Mouse (Mus musculus) limb, embryonic 14.5 days (tissue): ENCODE measurements around the gene Syne2. TPM values are rescaled to one million over a fixed set of nuclear protein-coding genes. Genes with fewer than 3 reads are reported as not detected.
A peak's percentile ranks its signal among the peaks of the same experiment; 100 is the strongest.

Experiments
- ATAC-seq: fragments of 200-750 bp; cut with Nextera tagmentation; 2 replicates; pipeline ENCODE4 v1.8.0; 2017; ENCODE audit warnings: low read depth, moderate number of reproducible peaks, moderate TSS enrichment; ENCODE audit not compliant: low FRiP score
- DNase-seq: peaks from one replicate; pipeline ENCODE4 v3.0.0-alpha.2; 2015; ENCODE audit warnings: low spot score
- H3K27ac ChIP-seq: fragments of 300-500 bp; sonication (generic); replicated peaks from 2 replicates; pipeline ENCODE4 v1.5.1; 2014; ENCODE audit warnings: low read depth, mild to moderate bottlenecking, low read length, moderate library complexity, mixed read lengths
- H3K27me3 ChIP-seq: fragments of 300-500 bp; sonication (generic); 2 replicates; pipeline ENCODE4 v1.6.1; 2014; ENCODE audit warnings: low read length, mixed read lengths; ENCODE audit not compliant: control insufficient read depth, insufficient read depth
- H3K36me3 ChIP-seq: fragments of 300-500 bp; sonication (generic); 2 replicates; pipeline ENCODE4 v1.6.1; 2014; ENCODE audit warnings: mild to moderate bottlenecking, low read length, moderate library complexity, mixed read lengths; ENCODE audit not compliant: control insufficient read depth, insufficient read depth
- H3K4me1 ChIP-seq: fragments of 300-500 bp; sonication (generic); 2 replicates; pipeline ENCODE4 v1.6.1; 2014; ENCODE audit warnings: antibody characterized with exemption, low read length, mixed read lengths; ENCODE audit not compliant: control insufficient read depth, insufficient read depth
- H3K4me2 ChIP-seq: fragments of 300-500 bp; sonication (generic); replicated peaks from 2 replicates; pipeline ENCODE4 v1.6.1; 2014; ENCODE audit warnings: low read depth, mild to moderate bottlenecking, low read length, moderate library complexity; ENCODE audit not compliant: severe bottlenecking
- H3K4me3 ChIP-seq: fragments of 300-500 bp; sonication (generic); replicated peaks from 2 replicates; pipeline ENCODE4 v1.5.1; 2014; ENCODE audit warnings: low read length
- H3K9ac ChIP-seq: fragments of 300-500 bp; sonication (generic); 2 replicates; pipeline ENCODE4 v1.6.1; 2014; ENCODE audit warnings: mild to moderate bottlenecking, low read depth, low read length, moderate library complexity; ENCODE audit not compliant: severe bottlenecking
- H3K9me3 ChIP-seq: fragments of 300-500 bp; sonication (generic); 2 replicates; pipeline ENCODE4 v1.6.1; 2016; ENCODE audit warnings: low read length; ENCODE audit not compliant: control insufficient read depth
- POLR2A ChIP-seq: fragments of 200-500 bp; IDR thresholded peaks from 2 replicates; pipeline ENCODE4 v1.8.0; 2012; ENCODE audit warnings: inconsistent platforms, mild to moderate bottlenecking, moderate library complexity, borderline replicate concordance; ENCODE audit not compliant: insufficient read depth, insufficient read length; ENCODE audit errors: extremely low read depth
- WGBS: fragments of 180-500 bp; shearing (Covaris S2); extraction: QIAGEN DNeasy Blood & Tissue Kit; methylation state at CpG from one replicate; pipeline ENCODE4 v1.1.7; 2014; 5-methylcytosine and 5-hydroxymethylcytosine counted together
- polyA plus RNA-seq, 2 experiments: library from polyadenylated mRNA; depleted of rRNA in 1 of 2; stranded (reverse) in 1 of 2; unstranded in 1 of 2; fragments of >200 nt; fragmentation: Nextera tagmentation in 1 of 2; extraction: Ambion mirVana in 1 of 2; gene quantifications; 2 replicates each; pipeline versions ENCODE4 v1.2.1 to v1.2.3; 2012 to 2014

Gene Syne2
- polyA plus RNA-seq, 2 experiments: 41.5 to 48.0 TPM

DNA sequence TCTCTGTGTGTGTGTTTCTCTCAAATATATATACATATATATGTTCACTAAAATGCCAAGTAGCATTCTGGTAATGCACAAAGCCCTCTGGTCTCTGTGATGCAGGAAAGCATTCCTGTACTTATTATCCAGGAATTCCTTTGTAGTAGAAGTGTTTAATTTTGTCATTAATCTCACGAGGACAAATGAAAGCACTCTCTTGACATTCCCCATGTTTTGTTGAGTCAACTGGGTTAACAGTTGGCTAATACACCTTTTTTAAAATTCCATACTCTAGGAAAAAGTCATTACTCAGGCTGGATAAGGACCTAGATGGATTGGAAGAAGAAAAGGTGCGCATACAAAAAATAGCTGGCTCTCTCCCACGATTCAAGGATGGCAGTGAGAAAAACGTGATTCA lies 115.6 kb downstream of the Syne2 start:
- no peak for TF ChIP-seq POLR2A
- Histone ChIP-seq H3K4me2 (no peak overlapping the region), H3K9me3 (no peaks in the 10 kb centered on the region), H3K27ac (no peak overlapping the region), H3K9ac (no peak overlapping the region), H3K4me3 (no peak overlapping the region), H3K27me3 (no peaks in the 10 kb centered on the region), H3K36me3 (peaks cover 47% of the 10 kb centered on the region), H3K4me1 (no peaks in the 10 kb centered on the region)
- no peak for ATAC-seq
- DNase-seq: no peak
- WGBS: 81% methylated on average over 4 of the region's 4 CpGs

DNA sequence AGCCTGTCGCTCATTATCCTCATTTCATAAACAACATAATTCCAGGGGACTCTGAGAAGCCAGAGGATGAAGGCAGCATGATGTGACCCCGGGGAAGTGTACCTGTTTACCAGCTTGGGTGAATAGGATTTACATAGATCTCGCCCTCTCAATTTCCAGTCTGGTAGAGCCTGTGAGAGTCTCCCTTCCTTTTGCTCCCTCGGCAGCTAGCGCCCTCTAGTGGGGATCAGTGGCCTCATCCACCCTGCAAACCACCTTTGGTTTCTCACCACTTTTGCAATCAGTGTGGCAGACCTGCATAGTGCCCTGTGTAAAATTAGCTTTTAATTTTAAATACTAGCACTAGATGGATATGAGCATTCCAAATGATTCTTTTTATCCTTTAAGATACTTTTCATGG lies 133.4 kb downstream of the Syne2 start:
- DNase-seq (no peak), ATAC-seq (no peak)
- Histone ChIP-seq H3K9me3 (no peaks in the 10 kb centered on the region), H3K27ac (no peak overlapping the region), H3K9ac (no peak overlapping the region), H3K4me3 (no peak overlapping the region), H3K36me3 (peaks cover 39% of the 10 kb centered on the region), H3K4me2 (no peak overlapping the region), H3K4me1 (no peaks in the 10 kb centered on the region), H3K27me3 (no peaks in the 10 kb centered on the region)
- no peak for TF ChIP-seq POLR2A
- 58% methylated on average over 5 of the region's 5 CpGs for WGBS

DNA sequence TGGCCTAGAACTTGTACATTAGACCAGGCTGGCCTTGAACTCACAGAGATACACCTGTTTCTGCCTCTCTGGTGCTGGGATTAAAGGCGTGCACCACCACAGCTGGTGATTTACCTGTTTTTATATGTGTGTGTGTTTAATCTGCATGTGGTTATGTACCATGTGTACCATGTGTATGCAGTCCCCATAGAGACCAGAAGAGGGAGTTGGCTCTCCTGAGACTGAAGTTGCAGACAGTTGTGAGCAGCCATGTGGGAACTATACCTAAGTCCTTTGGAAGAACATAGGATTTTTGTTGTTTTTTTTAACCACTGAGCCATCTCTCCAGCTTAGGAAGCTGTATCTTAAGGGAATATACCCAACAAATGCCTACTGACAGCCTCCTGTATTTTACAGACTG lies 134.1 kb downstream of the Syne2 start:
- Histone ChIP-seq H3K36me3 (peaks cover 35% of the 10 kb centered on the region), H3K4me3 (no peak overlapping the region), H3K4me2 (no peak overlapping the region), H3K27me3 (no peaks in the 10 kb centered on the region), H3K9ac (no peak overlapping the region), H3K9me3 (no peaks in the 10 kb centered on the region), H3K27ac (no peak overlapping the region), H3K4me1 (no peaks in the 10 kb centered on the region)
- TF ChIP-seq POLR2A: no peak
- 100% methylated on average over 1 of the region's 1 CpGs for WGBS
- ATAC-seq (no peak), DNase-seq (no peak)

DNA sequence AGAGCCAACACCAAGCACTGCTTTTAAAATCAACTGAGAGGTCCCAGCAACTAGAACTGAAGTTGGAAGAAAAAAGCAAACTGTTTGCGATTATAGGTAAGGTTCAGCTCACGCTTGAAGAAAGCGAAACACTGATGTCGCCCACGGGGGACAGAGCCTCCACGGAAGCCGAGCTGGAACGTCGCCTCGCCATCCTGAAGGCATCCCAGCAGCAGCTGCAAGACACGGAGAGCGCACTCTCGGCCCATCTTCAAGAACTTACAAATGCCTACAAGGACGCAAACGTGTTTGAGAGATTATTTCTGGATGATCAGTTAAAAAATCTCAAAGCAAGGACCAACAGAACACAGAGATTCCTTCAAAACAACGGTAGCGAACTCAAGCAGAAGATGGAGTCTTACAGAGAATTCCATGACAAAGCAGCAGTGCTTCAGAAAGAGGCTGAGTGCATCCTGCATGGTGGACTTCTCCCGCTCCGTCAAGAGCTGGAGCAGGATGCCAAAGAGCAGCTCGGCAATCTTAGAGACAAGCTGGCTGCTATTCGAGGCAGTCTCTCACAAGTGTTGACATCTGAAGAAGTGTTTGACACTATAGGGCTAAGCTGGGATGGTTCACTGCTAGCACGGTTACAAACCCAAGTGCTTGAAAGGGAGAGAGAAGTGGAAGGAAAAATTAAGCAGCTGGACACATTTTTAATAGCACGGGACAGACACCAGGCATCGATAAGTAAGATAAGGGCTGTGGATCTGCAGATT lies 148.7 kb downstream of the Syne2 start:
- H3K9ac ChIP-seq: no peak overlapping the region
- H3K4me2 ChIP-seq: no peak overlapping the region
- H3K9me3 ChIP-seq: no peaks in the 10 kb centered on the region
- H3K36me3 ChIP-seq: peaks cover 48% of the 10 kb centered on the region
- no peak overlapping the region for H3K27ac ChIP-seq
- DNase-seq: no peak
- ATAC-seq: no peak
- WGBS: 95% methylated on average over 24 of the region's 24 CpGs
- H3K4me1 ChIP-seq: no peaks in the 10 kb centered on the region
- no peaks in the 10 kb centered on the region for H3K27me3 ChIP-seq
- no peak overlapping the region for H3K4me3 ChIP-seq
- no peak for TF ChIP-seq POLR2A

DNA sequence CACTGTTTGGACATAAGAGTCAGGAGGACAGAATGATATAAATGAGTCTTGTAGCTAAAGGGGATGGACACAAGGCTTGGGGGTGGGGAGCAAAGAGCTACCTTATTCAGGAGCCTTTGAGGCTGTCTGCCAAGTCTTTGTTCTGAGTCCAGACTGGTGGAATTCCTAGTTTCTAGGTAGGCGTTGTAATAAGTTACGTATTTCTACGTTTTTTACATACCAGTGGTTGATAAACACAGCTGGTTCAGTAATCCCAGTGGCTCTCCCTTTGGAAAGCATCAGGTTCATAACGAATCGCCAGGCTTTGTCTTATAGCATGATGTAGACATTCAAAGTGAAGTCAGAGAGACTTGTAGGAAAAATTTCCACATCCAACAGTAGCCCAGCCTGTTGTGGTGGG lies 161.1 kb downstream of the Syne2 start:
- Histone ChIP-seq H3K9ac (no peak overlapping the region), H3K4me2 (no peak overlapping the region), H3K36me3 (peaks cover 10% of the 10 kb centered on the region), H3K9me3 (no peaks in the 10 kb centered on the region), H3K4me3 (no peak overlapping the region), H3K27ac (no peak overlapping the region), H3K27me3 (no peaks in the 10 kb centered on the region), H3K4me1 (no peaks in the 10 kb centered on the region)
- ATAC-seq (no peak), DNase-seq (peak; percentile 31)
- TF ChIP-seq POLR2A: no peak
- 75% methylated on average over 5 of the region's 5 CpGs for WGBS
